Mouse (Mus musculus) testis, adult 2 months (tissue): ENCODE data around the gene Ssbp4.

Experiments used
- CTCF ChIP-seq: fragments of 200-500 bp; IDR thresholded peaks from 2 replicates; pipeline ENCODE4 v1.5.1; 2012; ENCODE audit warnings: low read depth, mild to moderate bottlenecking, inconsistent platforms, low read length, moderate library complexity; ENCODE audit not compliant: control insufficient read depth, insufficient read depth, insufficient replicate concordance
- POLR2A ChIP-seq: fragments of 200-500 bp; IDR thresholded peaks from 2 replicates; pipeline ENCODE4 v1.6.1; 2012; ENCODE audit warnings: low read depth, mild to moderate bottlenecking, inconsistent platforms, low read length, moderate library complexity; ENCODE audit not compliant: control insufficient read depth

- no peak for TF ChIP-seq POLR2A
- no peak for TF ChIP-seq CTCF
Observed at GRCm38 (mm10) chr8:70628986-70629490, 20.4 kb upstream of the Ssbp4 start.
